Mouse (Mus musculus): ENCODE data around the gene Ube2c.
"Not testable (repeated sequence)": the region's sequence is repeated elsewhere in the genome, so short reads cannot be mapped to it uniquely, and the experiment has no call there.

Gene Ube2c

DNA sequence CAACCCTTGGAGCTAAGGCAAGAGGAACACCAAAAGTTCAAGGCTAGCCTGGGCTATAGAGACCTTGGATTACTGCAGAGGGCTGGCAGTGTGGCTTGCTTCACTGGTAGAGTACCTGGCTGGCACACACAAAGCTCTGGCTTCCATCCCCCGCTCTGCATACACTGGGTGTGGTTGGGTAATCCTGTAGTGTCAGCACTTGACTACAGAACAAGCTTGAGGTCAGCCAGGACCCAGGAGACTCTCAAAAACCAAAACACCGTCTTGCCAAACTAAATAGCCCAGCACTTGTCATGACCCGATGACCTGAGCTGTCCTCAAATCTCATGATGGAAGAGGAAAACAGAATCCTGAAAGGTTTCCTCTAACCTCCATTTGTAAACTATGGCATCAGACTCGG lies 20.8 kb downstream of the Ube2c start:
- DNase-seq (ENCODE audit: low spot score): peak; percentile 87

GRCm38 (mm10) chr2:164791841-164792261 lies 22.2 kb downstream of the Ube2c start:
- DNase-seq (ENCODE audit: low spot score): no peak

GRCm38 (mm10) chr2:164792400-164793190 lies 22.9 kb downstream of the Ube2c start:
- no peak for DNase-seq (ENCODE audit: low spot score)

- peak; percentile 70 for DNase-seq (ENCODE audit: low spot score)
Measured at GRCm38 (mm10) chr2:164793236-164793635, 23.5 kb downstream of the Ube2c start.

DNA sequence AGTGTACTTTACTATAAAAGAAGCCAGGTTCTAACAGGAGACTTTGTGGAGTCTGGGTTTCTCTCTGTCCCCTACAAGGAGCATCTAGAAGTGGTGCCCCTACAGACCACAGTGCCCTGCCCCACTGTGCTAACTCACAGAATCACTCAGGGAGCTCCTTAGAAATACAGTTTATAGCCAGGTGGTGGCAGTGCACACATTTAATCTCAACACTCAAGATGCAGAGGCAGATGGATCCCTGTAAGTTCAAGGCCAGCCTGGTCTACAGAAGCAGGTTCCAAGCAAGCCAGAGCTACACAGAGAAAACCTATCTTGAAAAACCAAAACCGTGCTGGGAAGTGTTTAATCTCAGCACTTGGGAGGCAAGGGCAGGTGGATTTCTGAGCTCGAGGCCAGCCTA lies 24.1 kb downstream of the Ube2c start:
- no peak for DNase-seq (ENCODE audit: low spot score)

DNA sequence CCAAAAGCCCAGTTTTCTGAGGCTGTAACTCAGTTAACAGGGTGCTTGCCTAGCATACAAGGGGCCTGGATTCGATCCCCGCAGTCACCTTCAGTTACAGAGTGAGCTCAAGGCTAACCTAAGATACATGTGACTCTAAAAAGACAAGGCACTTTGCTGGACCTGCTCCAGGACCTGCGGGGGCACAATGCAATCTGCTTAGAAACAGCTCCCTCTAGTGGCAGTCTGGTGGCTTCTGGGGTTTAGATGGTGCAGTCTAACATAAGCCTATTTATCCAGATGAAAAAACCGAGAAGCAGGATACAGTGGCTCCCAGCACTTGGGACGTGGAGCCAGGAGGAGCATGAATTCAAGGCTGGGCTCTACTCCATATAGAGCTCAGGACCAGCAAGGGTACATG lies 24.6 kb downstream of the Ube2c start:
- peak; percentile 93 for DNase-seq (ENCODE audit: low spot score)

- DNase-seq (ENCODE audit: low spot score): no peak
Measured at GRCm38 (mm10) chr2:164795868-164796267, 26.2 kb downstream of the Ube2c start.

GRCm38 (mm10) chr2:164798554-164798953 lies 28.9 kb downstream of the Ube2c start:
- not testable (repeated sequence) for DNase-seq (ENCODE audit: low spot score)

DNA sequence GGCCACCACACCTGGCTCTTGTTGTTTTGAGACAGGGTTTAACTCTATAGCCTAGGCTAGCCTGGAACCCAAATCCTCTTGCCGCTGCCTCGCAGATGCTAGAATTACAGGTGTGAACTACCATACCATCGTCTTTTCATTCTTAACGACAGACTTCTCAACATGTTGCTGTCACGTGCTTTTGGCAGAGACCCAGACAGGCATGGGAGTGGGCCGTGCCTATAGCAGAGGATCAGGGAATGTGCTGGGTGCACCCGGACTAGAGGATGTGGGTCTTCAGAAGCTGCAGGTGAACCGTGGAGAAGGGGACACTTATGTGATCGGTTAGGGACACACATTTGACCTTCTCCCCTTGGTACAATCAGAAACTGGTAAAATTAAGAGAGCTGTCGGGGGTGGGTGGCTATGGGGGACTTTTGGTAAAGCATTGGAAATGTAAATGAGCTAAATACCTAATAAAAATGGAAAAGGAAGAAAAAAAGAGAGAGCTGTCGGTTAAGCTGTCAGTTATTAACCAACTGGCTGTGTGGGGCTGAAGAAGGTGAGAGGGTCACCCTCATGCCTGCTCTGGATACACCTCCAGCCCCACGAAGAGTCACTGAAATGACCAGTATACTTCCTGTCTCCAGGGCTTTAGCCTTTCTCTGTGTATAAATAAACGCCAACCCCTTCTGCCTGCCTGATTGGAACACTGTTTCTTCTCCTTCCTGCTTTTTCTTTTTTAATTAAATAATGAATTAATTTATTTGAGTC lies 30.7 kb downstream of the Ube2c start:
- no peak for DNase-seq (ENCODE audit: low spot score)

- no peak for DNase-seq (ENCODE audit: low spot score)
Measured at GRCm38 (mm10) chr2:164803201-164803920, 33.7 kb downstream of the Ube2c start.

- DNase-seq (ENCODE audit: low spot score): no peak
Measured at GRCm38 (mm10) chr2:164803921-164804313, 34.2 kb downstream of the Ube2c start.

DNA sequence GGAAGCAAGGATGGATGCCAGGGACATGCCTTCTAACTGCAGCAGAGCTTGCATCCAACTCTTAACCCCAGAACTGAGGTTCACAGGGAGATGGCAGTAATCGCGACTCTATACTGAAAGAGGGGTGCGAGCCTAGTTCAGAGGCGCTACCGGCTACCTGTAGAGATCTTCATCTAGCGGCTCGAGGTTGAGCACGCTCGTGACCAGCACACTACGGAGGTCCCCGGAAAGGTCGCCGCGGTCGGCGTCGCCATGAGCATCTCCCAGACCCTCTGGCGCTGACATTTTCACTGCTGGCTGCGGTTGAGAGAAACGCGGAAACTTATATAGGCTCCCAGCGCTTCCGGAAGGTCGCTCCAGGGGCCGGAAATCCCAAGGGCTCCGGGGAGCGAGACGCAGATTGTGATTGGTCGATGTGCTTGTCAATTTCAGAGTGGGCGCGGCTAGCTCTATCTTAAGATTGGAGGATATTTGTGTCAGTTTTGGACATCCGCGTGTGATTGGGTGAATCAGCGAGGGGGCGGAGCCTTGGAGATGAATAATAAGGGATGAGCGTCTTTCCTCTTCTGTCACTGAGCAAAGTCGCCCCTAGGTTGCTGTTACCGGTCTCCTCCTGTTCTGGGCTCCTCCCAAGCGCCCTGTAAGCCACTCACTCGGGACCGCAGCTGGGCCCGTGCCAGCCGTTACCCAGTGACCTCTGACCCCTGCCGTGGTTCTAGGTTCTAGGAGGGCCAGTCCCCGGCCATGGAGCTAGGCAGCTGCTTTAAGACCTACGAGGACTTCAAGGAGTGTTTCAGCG lies 35.0 kb downstream of the Ube2c start, which contains the start of the genes Acot8 and Zswim3:
Gene Acot8 (minus strand): TSS at position 350 of the 799 bp plus-strand sequence.
Gene Zswim3 (plus strand): TSS at position 566 of the 799 bp plus-strand sequence.
- DNase-seq (ENCODE audit: low spot score): peak; percentile 99

DNA sequence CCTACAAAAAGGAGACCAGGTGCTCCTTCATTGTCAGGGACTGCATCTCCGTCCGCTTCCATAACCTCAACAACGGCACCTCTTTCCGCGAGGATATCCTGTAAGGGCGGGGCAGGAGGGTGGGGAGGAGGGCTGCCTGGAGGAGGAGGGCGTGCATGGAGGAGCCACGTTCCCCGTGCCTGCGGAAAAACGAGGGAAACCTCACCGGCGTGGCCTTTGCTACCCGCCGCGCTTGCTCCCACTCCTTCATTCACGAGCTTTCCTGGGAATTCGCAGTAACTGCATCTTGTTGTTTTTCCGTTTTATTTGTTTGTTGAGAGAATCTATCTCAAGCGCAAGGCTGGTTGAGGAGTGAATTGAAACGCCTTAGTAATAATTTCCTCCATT lies 35.6 kb downstream of the Ube2c start:
- DNase-seq (ENCODE audit: low spot score): no peak

- DNase-seq (ENCODE audit: low spot score): no peak
Measured at GRCm38 (mm10) chr2:164806614-164807013, 36.9 kb downstream of the Ube2c start.

GRCm38 (mm10) chr2:164813557-164813956 lies 43.9 kb downstream of the Ube2c start:
- DNase-seq (ENCODE audit: low spot score): no peak

DNA sequence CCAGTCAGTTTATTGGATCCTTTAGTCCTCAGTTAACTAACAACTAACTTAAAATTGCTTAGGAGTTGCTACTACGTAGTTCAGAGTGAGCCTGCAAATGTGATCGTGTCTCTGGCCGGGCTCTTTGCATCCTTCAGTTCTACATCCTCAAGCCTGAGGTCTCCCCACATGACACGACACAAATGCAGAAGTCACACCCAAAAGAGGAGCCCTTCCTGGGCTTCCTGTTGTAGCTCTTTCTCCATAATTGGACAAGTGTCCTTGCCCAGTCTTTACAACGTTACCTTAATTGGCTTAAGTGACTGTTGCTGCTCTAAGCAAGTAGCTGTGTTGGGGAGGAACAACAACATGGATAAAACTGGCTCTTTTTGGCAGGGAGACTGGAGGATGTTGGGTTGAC lies 45.6 kb downstream of the Ube2c start:
- no peak for DNase-seq (ENCODE audit: low spot score)

- no peak for DNase-seq (ENCODE audit: low spot score)
Measured at GRCm38 (mm10) chr2:164815821-164816220, 46.1 kb downstream of the Ube2c start.

DNA sequence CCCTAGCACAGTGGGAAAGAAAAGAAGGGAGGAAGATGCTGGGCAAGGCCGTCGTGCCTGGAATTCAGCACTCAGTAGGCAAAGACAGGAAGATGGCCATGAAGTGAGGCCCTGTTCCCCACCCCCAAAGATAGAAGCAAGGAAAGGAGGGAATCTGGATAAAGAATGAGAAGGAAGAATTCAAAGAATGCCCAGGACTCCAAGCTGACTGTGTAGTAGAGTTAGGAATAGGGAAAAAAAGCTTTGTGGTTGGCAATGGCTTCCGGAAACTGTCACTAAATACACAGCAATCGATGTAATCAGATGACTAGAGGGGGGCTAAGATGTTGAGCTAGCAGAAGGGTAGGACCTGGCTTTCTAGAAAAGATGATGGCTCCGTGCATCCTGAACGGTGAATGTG lies 47.5 kb downstream of the Ube2c start:
- no peak for DNase-seq (ENCODE audit: low spot score)

DNA sequence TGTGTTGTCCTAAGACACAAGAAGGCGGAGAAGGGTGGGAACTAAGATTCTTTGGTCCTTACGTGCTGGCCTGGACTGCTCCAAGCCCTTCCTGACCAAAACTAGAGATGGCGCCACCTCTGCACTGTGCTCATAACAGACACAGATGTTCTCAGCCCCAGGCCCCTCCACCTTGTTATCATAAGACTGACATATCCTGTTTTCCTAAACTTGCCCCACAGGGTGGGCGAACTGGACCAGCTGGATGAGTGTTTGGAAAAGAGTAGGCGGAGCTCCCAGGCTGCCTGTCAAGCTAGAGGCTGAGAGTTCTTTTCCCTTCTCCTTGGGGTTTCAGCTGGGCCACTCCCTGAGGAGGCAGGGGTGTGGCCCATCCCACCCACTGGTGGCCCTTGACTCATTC lies 48.0 kb downstream of the Ube2c start:
- DNase-seq (ENCODE audit: low spot score): no peak

DNA sequence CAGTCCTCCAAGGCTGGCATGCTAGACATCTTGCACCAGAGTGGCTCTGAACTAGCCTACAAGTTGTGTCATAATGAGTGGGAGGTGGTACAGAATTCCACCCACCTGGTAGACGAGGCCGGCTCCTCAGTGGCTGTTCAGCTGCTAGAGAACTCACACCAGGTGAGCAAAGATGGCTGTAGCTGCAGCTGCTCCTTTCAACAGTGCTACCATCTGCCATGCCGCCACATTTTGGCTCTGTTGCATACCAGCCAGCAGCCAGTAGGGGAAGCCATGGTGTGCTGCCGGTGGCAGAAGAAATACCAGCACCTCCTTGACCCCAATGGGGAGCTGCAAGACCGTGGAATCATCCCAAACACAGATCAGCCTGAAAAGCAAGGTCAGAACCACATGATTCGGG lies 51.4 kb downstream of the Ube2c start:
- no peak for DNase-seq (ENCODE audit: low spot score)

DNA sequence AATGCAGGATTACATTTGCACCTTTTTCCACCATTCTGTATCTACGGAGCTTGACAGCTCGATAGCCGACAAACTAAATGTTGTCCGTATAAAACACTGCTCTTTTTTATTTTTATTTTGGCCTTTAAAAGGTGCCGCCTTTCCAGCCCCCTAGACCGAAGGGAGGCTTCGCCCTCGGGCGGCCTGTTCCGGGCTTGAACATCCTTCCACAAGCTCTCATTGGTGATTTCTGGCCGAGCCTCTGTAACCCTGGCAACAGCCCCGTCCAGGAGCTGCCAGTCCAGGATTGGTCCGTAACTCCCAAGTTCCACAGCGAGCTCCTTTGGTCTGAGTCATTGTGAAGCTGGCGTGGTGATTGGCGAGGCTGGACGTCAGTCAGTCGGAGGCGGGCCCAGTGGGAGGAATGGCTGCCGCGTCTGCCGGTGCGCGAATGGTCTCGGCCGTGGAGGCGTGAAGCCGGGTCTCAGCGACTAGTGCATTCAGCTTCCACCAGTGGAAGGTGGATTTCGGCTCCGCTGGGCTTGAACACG lies 53.0 kb downstream of the Ube2c start, which contains the start of gene Zswim1:
Gene Zswim1 (plus strand): TSS at position 51 of the 530 bp plus-strand sequence.
- DNase-seq (ENCODE audit: low spot score): peak; percentile 99

Data from adipocyte (in vitro differentiated cells).